Mouse (Mus musculus) cerebral cortex, adult 2 months (tissue): ENCODE results near the gene Atp5j2.

Experiments
- WGBS: fragments of 180-500 bp; shearing (Covaris S2); methylation state at CpG from one replicate; pipeline ENCODE4 v1.1.7; 2018; 5-methylcytosine and 5-hydroxymethylcytosine counted together

Gene Atp5j2

DNA sequence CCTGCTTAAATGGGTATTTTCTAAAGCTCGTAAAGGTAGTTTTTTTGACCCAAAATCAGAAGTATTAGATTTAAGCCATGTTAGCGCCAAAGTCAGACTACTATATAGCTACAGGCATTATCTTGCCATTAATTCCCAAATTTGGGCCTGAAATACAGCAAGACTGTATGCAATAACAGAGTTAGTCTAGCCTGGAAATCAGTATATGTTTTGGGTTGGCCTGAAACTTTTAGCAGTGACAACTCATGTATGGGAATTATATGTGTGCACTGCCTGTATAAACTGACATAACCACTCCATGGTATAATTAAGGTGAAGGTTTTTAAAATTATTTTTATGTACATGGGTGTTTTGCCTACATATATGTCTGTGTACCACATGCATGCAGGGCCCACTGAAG lies at the start of gene Atp5j2:
Gene Atp5j2, minus strand, starts transcription at position 101 of the 400 bp plus-strand sequence.
- 78% methylated on average over 2 of the region's 2 CpGs for WGBS

DNA sequence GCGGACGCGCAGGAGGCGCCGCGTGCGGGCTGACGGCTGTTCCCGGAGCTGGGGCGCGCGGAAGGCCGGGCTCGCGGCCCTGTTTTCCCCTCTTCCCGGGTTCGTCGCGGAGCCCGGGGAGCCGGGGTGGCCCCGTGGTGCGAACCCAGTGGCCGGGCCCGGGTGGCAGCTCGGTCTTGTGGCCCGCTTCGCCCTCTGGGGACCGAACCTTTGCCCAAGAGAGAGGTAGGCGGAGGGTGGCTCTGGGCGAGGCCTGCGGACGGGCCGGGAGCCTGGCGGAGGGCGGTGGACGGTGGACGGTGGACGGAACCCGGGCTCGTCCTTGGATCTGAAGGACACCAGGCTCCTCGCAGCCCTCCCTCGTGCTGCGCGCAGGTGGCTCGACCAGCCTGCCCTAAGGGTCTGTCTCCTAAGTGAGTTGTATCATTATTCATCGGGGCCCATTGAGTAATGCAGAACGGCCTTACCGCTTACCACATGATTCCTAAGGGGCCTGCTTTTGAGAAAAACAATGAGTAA lies 40.1 kb upstream of the Atp5j2 start:
- under 1% methylated on average over 49 of the region's 49 CpGs for WGBS

DNA sequence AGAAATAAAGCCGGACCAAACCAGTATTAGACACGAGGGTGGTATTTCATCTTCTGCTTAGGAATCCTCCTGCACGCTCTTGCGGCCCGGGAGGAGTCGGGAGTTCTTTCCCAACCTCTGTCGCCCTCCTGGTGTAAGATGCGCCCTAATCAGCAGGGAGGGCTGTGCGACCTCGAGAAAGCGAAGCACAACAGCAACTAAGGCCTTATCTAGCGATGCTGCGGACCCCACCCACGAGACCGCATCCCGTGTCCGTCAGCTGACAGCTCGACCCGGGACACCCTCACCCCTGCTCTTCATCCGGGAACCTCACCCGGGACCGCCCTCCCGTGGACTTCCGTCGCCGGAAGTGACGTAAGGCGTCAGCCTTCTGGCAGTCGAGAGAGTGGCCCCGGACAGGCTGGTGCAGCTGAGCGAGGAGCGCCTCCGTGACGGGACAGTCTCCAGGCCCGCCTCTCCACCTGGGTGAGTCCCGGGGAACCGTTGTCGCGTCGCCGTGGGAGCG lies 39.6 kb upstream of the Atp5j2 start, which contains the start of gene Zfp655:
Gene Zfp655, plus strand, starts transcription at position 349 of the 505 bp plus-strand sequence.
- WGBS = under 1% methylated on average over 42 of the region's 42 CpGs

DNA sequence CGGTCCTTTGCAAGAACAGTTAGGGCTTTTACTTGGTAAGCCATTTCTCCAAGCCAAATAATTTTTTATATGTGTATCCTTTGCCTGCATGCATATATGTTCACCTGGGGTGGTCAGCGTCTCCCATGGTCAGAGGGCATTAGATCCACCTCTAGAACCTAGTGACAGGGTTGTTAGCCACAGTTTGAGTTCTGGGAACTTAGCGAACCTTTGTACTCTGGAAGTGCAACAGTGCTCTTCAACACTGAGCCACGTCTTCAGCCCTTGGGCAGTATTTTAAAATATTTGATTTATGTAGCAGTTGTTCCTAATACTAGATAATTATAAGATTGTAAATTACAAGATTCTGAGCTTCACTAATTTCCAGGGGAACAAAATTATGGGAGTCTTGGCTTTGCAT lies 38.8 kb upstream of the Atp5j2 start:
- 91% methylated on average over 4 of the region's 4 CpGs for WGBS

GRCm38 (mm10) chr5:145229283-145229682 lies 37.4 kb upstream of the Atp5j2 start:
- 84% methylated on average over 6 of the region's 6 CpGs for WGBS

GRCm38 (mm10) chr5:145226453-145226852 lies 34.6 kb upstream of the Atp5j2 start:
- WGBS = 62% methylated on average over 2 of the region's 2 CpGs

DNA sequence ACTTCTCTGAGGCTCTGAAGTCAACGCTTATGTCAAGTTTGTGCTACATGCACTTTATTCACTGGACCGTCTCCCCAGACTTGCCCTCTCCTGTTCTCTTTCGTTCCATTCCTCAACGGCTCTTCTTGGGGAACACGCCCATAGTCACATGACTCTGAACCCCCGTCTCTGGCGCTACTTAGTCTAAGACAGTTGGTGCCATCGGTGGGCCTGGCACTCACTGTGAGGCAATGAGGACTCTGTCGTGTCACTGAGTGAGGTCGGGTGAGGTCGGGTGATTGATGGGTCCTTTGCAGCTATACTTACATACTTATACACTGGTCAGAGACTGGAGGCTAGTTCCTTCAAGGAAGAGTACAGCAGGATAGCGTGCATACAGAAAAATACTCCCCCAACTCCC lies 31.5 kb upstream of the Atp5j2 start:
- WGBS = 85% methylated on average over 12 of the region's 12 CpGs

DNA sequence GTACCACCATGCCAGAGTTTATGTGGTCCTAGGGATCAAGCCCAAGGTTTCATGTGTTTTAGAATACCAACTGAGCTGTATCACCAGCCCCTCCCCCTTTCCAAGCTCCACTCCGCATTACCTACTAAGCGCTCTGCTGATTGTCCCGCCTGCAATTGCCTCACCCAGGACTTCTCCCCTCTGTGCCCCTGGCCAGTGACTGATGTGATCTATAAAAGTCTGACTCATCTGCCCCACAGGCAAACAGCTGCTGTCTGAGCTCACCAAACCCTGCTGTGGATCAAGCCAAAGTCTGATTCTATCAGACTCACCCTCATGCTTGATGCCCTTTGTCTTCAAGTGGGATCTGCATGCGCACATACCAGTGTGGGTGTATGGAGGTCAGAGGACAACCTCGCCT lies 31.0 kb upstream of the Atp5j2 start:
- WGBS = 81% methylated on average over 5 of the region's 5 CpGs

DNA sequence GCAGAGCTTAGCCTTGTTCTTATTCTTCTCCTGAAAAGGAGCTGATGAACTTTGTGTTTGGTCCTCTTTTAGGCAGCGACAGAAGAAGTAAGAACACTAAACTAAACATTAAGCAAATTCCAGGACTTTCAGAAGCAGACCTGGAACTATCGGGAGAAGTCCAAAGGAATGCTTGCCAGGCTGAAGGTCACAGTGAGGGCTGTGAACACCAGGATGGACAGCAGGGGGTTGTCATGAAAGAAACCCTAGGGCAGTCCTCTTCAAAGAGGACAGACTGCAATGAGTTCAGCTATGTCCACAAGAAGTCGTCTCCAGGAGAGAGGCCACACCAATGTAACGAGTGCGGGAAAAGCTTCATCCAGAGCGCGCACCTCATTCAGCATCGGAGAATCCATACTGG lies 28.1 kb upstream of the Atp5j2 start:
- 90% methylated on average over 8 of the region's 8 CpGs for WGBS

DNA sequence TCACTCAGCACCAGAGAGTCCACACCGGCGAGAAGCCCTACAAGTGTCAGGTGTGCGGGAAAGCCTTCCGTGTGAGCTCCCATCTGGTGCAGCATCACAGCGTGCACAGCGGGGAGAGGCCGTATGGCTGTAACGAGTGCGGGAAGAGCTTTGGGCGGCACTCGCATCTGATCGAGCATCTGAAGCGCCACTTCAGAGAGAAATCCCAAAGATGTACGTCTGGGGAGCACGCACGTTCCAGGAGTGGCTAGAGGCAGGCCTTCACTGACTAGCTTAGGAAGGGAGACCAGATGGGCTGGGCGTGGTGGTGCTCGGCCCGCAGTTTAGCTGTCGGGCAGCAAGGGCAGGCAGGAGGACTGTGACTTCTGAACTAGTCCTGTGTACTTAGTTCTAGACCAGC lies 26.8 kb upstream of the Atp5j2 start:
- 96% methylated on average over 20 of the region's 20 CpGs for WGBS

DNA sequence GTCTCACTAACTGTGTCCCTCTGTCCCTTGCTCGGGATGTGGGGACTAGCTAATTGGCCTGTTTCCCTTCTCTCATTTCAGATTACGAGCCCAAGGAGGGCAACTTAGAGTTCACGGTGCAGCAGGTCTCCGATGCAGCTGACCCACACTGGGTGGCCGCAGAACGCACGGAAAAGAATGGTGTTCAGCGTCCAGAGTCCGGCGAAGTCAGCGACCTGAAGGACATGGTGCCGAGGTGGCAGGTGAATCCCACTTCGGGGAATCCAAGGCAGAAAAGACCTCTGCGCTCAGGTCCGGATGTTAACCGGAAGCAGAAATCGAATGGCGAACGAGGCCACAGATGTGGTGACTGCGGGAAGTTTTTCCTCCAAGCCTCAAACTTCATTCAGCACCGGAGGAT lies 26.3 kb upstream of the Atp5j2 start:
- 97% methylated on average over 21 of the region's 21 CpGs for WGBS

DNA sequence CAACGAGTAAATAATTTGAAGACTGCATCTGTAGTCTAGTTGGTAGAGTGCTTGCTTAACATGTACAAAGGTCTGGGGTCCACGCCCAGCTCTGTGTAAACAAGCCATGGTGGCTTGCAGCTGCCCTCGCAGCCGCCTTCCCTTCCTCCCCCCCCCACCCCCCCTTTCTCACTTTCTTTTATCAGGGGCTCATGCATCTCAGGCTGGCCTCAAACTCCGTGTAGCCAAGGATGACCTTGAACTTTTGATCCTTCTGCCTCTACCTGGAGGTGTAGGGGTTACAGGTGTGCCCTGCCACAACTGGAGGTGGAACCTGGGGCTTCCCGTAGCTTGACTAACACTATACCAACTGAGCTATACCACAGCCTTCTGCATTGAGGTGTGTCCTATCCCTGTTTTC lies 25.9 kb upstream of the Atp5j2 start:
- WGBS = 84% methylated on average over 6 of the region's 6 CpGs

DNA sequence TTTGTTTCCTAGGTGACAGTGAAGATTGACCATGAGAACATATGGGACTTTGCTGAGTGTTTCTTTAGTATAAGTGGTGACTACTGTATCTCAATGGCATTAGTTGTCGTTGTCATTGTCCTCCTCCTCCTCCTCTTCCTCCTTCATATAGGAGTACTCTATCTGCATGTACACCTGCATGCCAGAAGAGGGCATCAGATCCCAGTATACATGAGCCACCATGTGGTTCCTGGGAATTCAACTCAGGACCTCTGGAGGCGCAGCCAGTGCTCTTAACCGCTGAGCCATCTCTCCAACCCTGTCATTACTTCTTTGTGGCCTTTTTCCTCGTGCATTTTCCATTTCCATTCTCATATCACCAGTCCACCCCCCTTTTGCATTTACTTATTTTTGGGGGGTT lies 22.8 kb upstream of the Atp5j2 start:
- 69% methylated on average over 4 of the region's 4 CpGs for WGBS

DNA sequence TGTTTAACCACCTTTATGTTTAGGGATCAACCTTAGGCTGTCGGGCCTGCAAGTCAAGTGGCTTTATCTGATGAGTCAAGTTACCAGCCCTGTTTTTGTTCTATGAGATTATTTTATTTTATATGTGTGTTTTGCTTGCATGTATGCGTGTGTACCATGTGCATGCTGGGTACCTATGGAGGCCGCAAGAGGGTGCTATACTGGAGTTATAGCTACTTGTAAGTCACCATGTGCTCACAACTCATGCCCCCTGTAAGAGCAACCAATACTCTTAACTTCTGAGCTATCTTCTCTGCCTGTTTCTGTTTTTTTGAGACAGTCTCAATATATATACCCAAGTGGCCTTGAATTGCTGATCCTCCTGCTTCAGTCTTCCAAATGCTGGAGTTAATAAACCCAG lies 21.6 kb upstream of the Atp5j2 start:
- WGBS = 91% methylated on average over 3 of the region's 3 CpGs

DNA sequence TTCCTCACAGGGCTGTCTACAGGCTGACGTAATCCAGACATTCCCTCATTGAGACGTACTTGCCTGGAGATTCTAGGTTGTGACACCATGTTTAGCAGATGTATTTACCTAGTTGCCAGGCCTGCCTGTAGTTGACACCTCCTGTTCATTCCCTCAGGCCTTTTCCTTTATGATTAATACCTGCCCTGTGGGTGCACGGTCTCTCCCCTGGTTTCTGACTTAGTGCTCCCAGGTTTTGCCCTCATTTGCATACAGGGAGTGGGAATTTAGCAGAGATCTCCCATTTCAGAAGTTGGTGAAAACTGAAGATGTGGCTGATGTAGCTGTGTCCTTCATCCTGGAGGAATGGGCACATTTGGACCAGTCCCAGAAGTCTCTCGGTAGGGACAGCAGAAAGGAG lies 20.4 kb upstream of the Atp5j2 start:
- 96% methylated on average over 4 of the region's 4 CpGs for WGBS

GRCm38 (mm10) chr5:145211340-145211739 lies 19.5 kb upstream of the Atp5j2 start:
- WGBS = 95% methylated on average over 4 of the region's 4 CpGs

- WGBS = 60% methylated on average over 11 of the region's 11 CpGs
Measured at GRCm38 (mm10) chr5:145208391-145208790, 16.5 kb upstream of the Atp5j2 start.

- WGBS = 92% methylated on average over 6 of the region's 6 CpGs
Measured at GRCm38 (mm10) chr5:145207954-145208353, 16.1 kb upstream of the Atp5j2 start.

GRCm38 (mm10) chr5:145207385-145207784 lies 15.5 kb upstream of the Atp5j2 start:
- WGBS = 93% methylated on average over 6 of the region's 6 CpGs

GRCm38 (mm10) chr5:145205041-145205440 lies 13.2 kb upstream of the Atp5j2 start:
- WGBS = 15% methylated on average over 9 of the region's 9 CpGs

DNA sequence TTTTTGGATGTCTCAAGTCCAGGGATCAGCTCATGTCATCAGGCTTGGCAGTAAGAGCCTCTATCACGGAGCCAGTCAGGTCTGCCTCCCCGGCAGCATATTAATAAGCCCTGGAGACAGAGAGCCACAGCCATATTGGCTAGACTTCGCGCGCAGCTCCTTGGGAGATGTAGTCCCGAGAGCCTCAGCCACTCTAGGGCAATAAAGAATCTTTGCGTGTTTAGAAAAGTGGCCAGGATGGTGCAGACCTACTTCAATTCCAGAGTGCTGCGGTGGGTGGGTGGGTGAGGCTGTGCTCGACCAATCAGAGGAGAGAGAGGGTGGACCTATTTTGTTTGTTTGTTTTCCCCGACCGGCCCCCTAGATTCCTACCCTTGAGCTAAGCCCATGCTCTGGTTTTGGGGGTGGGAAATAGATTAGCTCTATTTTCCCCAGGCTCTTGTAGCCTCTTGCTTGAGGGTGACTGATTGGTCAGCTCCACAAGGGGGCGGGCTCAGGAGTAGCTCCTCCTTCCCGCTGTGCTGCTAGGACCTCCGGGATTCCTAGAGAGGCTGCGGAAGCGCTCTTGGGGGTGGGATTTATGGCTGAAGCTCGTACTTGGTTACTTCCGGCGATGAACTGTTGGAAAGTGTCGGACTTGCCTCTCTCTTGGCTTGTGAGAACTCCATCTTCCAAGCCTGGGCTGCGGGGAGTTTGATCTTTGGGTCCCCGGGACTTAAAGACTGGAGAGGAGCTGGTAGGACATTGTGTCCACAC lies 12.3 kb upstream of the Atp5j2 start, which contains the start of gene Zkscan5:
Gene Zkscan5, plus strand, starts transcription at position 627 of the 756 bp plus-strand sequence.
- 0% methylated on average over 22 of the region's 22 CpGs for WGBS

DNA sequence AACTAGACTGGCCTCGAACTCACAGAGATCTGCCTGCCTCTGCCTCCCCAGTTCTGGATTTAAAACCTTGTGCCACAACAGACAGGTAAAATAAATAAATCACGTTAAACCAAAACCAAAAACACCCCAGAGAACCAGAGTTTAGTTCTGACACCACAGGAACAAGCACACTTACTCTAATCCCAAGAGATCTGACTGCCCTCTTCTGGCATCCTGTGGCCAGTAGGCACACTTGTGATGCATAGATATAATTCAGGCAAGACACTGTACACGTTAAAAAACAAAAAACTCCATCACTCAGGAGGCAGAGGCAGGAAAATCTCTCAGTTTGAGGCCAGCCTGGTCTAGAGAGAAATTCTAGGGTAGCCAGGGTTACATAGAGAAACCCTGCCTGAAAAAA lies 10.6 kb upstream of the Atp5j2 start:
- 50% methylated on average over 3 of the region's 3 CpGs for WGBS

- WGBS = 1% methylated on average over 37 of the region's 37 CpGs
Measured at GRCm38 (mm10) chr5:145201321-145201991, 9.6 kb upstream of the Atp5j2 start, which contains the start of gene Zkscan14. Gene Zkscan14 (minus strand): TSS chr5:145201868.
